Mouse (Mus musculus): ENCODE data around the gene Zfp553.

- TF ChIP-seq CTCF (IDR thresholded peaks at IDR 0.05; ENCODE audit: insufficient read depth, low read depth, low read length): no peak
- peak; percentile 87 for TF ChIP-seq POLR2A (IDR thresholded peaks at IDR 0.05; ENCODE audit: insufficient read depth, low read depth, low read length)
Observed at GRCm38 (mm10) chr7:127273925-127274789, 41.3 kb downstream of the Zfp553 start, which contains the start of gene Sephs2.

All from olfactory bulb, adult 2 months (tissue).